Mouse (Mus musculus): Measurements from ENCODE around the gene Gpr37. TPM values are rescaled to one million over a fixed set of nuclear protein-coding genes. Genes with fewer than 3 reads are reported as not detected.

The Gpr37 gene
- polyA plus RNA-seq (2015; fragmentation: Nextera tagmentation; extraction: Ambion mirVana), result 0.18 and 0.22 TPM in 2 replicates

- H3K27me3 ChIP-seq (ENCODE audit: insufficient read depth, low read length), result peaks cover 13% of the 10 kb centered on the region
- no peak within 1 kb of the TSS for H3K27ac ChIP-seq
- no peaks in the 10 kb centered on the region for H3K36me3 ChIP-seq (ENCODE audit: insufficient read depth, low read length)
- 35% methylated on average over 7 of the region's 7 CpGs for WGBS
- no peak for TF ChIP-seq CTCF (IDR thresholded peaks at IDR 0.05; ENCODE audit: low read depth)
- peak within 1 kb of the TSS; percentile 94 for H3K4me2 ChIP-seq (ENCODE audit: low read length)
- 0 out of 2 replicates have a peak within 1 kb of the TSS, but pooled peaks have one; percentile 40 for H3K9ac ChIP-seq (ENCODE audit: low read depth, low read length)
- DNase-seq (ENCODE audit: low spot score) (no peak), ATAC-seq (replicated peaks; ENCODE audit: low FRiP score, low read depth) (no peak)
- H3K4me3 ChIP-seq (replicated peaks; ENCODE audit: low read depth, low read length), result peak within 1 kb of the TSS; percentile 46
- H3K9me3 ChIP-seq (replicated peaks; ENCODE audit: low read length), result no peaks in the 10 kb centered on the region
- H3K4me1 ChIP-seq (replicated peaks; ENCODE audit: insufficient read depth, low read length), result peaks cover 11% of the 10 kb centered on the region; the same call in 1 of the 2 replicates
Observed at GRCm38 (mm10) chr6:25690629-25691028, at the start of gene Gpr37. Gene Gpr37, minus strand, starts transcription at chr6:25690729.

DNA sequence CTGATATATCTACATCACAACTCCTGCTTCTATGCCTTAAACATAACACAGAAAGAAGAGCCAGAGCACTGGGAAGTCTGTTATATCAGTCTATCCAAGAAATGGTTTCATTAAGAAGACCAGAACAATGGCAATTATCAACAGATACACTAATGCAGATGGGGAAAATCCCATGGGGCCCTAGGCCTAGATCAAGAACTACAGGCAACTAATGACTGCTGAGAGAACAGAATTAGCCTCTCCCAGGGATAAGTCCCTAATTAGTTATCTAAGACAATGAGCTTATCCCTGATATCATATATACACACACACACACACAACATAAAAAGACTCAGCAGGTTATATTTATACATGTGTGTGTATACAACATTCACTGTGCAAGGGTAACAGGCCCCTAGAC is 46.0 kb upstream of the Gpr37 start:
- H3K27ac ChIP-seq, result no peak overlapping the region
- DNase-seq (ENCODE audit: low spot score), result no peak
- H3K4me3 ChIP-seq (replicated peaks; ENCODE audit: low read depth, low read length), result no peak overlapping the region
- no peaks in the 10 kb centered on the region for H3K4me1 ChIP-seq (replicated peaks; ENCODE audit: insufficient read depth, low read length)
- H3K4me2 ChIP-seq (ENCODE audit: low read length), result no peak overlapping the region
- ATAC-seq (replicated peaks; ENCODE audit: low FRiP score, low read depth), result no peak
- no peaks in the 10 kb centered on the region for H3K36me3 ChIP-seq (ENCODE audit: insufficient read depth, low read length)
- H3K27me3 ChIP-seq (ENCODE audit: insufficient read depth, low read length), result no peaks in the 10 kb centered on the region
- no peak for TF ChIP-seq CTCF (IDR thresholded peaks at IDR 0.05; ENCODE audit: low read depth)
- H3K9ac ChIP-seq (ENCODE audit: low read depth, low read length), result no peak overlapping the region
- H3K9me3 ChIP-seq (replicated peaks; ENCODE audit: low read length), result no peaks in the 10 kb centered on the region

- H3K27me3 ChIP-seq (ENCODE audit: insufficient read depth, low read length), result no peaks in the 10 kb centered on the region
- DNase-seq (ENCODE audit: low spot score), result no peak
- no peaks in the 10 kb centered on the region for H3K4me1 ChIP-seq (replicated peaks; ENCODE audit: insufficient read depth, low read length)
- ATAC-seq (replicated peaks; ENCODE audit: low FRiP score, low read depth), result no peak
- no peak overlapping the region for H3K9ac ChIP-seq (ENCODE audit: low read depth, low read length)
- no peak overlapping the region for H3K4me3 ChIP-seq (replicated peaks; ENCODE audit: low read depth, low read length)
- WGBS, result 80% methylated on average over 1 of the region's 1 CpGs
- H3K9me3 ChIP-seq (replicated peaks; ENCODE audit: low read length), result no peaks in the 10 kb centered on the region
- no peak overlapping the region for H3K4me2 ChIP-seq (ENCODE audit: low read length)
- no peaks in the 10 kb centered on the region for H3K36me3 ChIP-seq (ENCODE audit: insufficient read depth, low read length)
- no peak for TF ChIP-seq CTCF (IDR thresholded peaks at IDR 0.05; ENCODE audit: low read depth)
- no peak overlapping the region for H3K27ac ChIP-seq
Observed at GRCm38 (mm10) chr6:25726560-25726959, 36.0 kb upstream of the Gpr37 start.

DNA sequence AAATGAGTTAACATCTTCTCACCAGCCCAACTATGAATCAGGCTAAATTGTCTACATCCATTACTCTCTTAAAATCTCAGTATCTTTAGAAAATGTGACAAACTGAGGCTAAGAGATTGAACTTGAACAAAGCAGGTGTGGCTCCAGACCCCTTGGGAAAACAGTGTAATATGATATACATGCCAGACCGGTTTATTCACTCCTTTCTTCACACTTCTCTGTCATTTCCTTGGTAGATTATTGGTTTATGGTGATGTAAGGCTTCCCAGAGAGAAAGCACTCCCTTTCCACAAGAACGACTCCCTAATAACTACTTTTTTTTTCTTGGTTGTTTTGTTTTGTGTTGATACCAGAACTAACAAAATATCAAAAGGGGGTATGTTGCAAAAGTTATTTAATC is 20.1 kb upstream of the Gpr37 start:
- no peak; the same call in 1 of the 2 replicates for ATAC-seq (replicated peaks; ENCODE audit: low FRiP score, low read depth)
- no peak overlapping the region for H3K4me3 ChIP-seq (replicated peaks; ENCODE audit: low read depth, low read length)
- no peaks in the 10 kb centered on the region for H3K4me1 ChIP-seq (replicated peaks; ENCODE audit: insufficient read depth, low read length)
- H3K27ac ChIP-seq, result no peak overlapping the region
- no peak for TF ChIP-seq CTCF (IDR thresholded peaks at IDR 0.05; ENCODE audit: low read depth)
- H3K9ac ChIP-seq (ENCODE audit: low read depth, low read length), result no peak overlapping the region
- no peaks in the 10 kb centered on the region for H3K9me3 ChIP-seq (replicated peaks; ENCODE audit: low read length)
- H3K36me3 ChIP-seq (ENCODE audit: insufficient read depth, low read length), result no peaks in the 10 kb centered on the region
- 10% methylated on average over 2 of the region's 2 CpGs for whole genome bisulfite sequencing
- DNase-seq (ENCODE audit: low spot score), result no peak
- H3K27me3 ChIP-seq (ENCODE audit: insufficient read depth, low read length), result no peaks in the 10 kb centered on the region
- no peak overlapping the region for H3K4me2 ChIP-seq (ENCODE audit: low read length)

DNA sequence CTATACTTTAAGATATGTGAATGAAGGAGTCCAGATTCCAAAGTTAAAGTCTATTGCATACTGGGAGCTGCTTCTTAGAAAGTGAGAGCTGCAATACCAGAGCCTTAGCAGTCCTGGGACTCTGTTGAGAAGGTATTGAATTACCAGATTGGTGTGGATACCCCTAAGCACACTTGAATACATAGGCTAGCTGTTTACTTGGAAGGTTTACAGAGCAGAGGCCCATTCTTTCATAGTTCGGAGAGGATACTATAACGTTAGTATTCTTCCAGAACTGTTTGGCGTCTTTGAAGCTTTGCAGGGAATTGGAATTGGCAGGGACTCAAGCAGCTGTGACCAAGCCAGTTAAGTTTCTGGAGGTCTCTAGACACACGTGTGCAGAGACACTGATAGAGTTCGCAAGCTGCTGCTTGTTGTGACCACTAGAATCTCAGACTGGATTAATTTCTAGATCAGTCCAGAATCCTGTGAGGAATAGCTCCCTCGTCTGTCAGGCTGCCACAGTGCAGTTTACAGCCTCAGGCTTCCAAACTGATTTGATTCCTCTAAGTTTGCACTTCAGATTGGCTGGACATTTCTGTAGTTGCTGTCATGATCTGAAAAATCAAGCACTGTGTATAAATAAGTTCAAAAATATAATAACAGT is 18.8 kb upstream of the Gpr37 start:
- Histone ChIP-seq H3K27ac (no peak overlapping the region), H3K36me3 (ENCODE audit: insufficient read depth, low read length) (no peaks in the 10 kb centered on the region), H3K4me3 (replicated peaks; ENCODE audit: low read depth, low read length) (no peak overlapping the region), H3K4me1 (replicated peaks; ENCODE audit: insufficient read depth, low read length) (no peaks in the 10 kb centered on the region), H3K9ac (ENCODE audit: low read depth, low read length) (no peak overlapping the region), H3K9me3 (replicated peaks; ENCODE audit: low read length) (no peaks in the 10 kb centered on the region), H3K4me2 (ENCODE audit: low read length) (no peak overlapping the region), H3K27me3 (ENCODE audit: insufficient read depth, low read length) (no peaks in the 10 kb centered on the region)
- TF ChIP-seq CTCF (IDR thresholded peaks at IDR 0.05; ENCODE audit: low read depth), result peak; percentile 65
- DNase-seq (ENCODE audit: low spot score) (peak; percentile 66), ATAC-seq (replicated peaks; ENCODE audit: low FRiP score, low read depth) (no peak; the same call in 1 of the 2 replicates)
- 41% methylated on average over 6 of the region's 6 CpGs for WGBS

GRCm38 (mm10) chr6:25699956-25700355 is 9.4 kb upstream of the Gpr37 start:
- H3K36me3 ChIP-seq (ENCODE audit: insufficient read depth, low read length), result no peaks in the 10 kb centered on the region
- no peak overlapping the region for H3K4me3 ChIP-seq (replicated peaks; ENCODE audit: low read depth, low read length)
- ATAC-seq (replicated peaks; ENCODE audit: low FRiP score, low read depth) (no peak), DNase-seq (ENCODE audit: low spot score) (no peak)
- WGBS, result 41% methylated on average over 2 of the region's 2 CpGs
- no peak overlapping the region for H3K27ac ChIP-seq
- H3K9me3 ChIP-seq (replicated peaks; ENCODE audit: low read length), result no peaks in the 10 kb centered on the region
- no peak for TF ChIP-seq CTCF (IDR thresholded peaks at IDR 0.05; ENCODE audit: low read depth)
- no peaks in the 10 kb centered on the region for H3K4me1 ChIP-seq (replicated peaks; ENCODE audit: insufficient read depth, low read length)
- no peaks in the 10 kb centered on the region for H3K27me3 ChIP-seq (ENCODE audit: insufficient read depth, low read length)
- no peak overlapping the region for H3K9ac ChIP-seq (ENCODE audit: low read depth, low read length)
- H3K4me2 ChIP-seq (ENCODE audit: low read length), result no peak overlapping the region

GRCm38 (mm10) chr6:25690284-25690605 is 284 bp downstream of the Gpr37 start:
- TF ChIP-seq CTCF (IDR thresholded peaks at IDR 0.05; ENCODE audit: low read depth), result no peak
- ATAC-seq (replicated peaks; ENCODE audit: low FRiP score, low read depth) (no peak), DNase-seq (ENCODE audit: low spot score) (peak; percentile 34)
- H3K36me3 ChIP-seq (ENCODE audit: insufficient read depth, low read length), result no peaks in the 10 kb centered on the region
- H3K9me3 ChIP-seq (replicated peaks; ENCODE audit: low read length), result no peaks in the 10 kb centered on the region
- no peak overlapping the region for H3K27ac ChIP-seq
- 2% methylated on average over 5 of the region's 5 CpGs for WGBS
- peaks cover 11% of the 10 kb centered on the region; the same call in 1 of the 2 replicates for H3K4me1 ChIP-seq (replicated peaks; ENCODE audit: insufficient read depth, low read length)
- peak overlapping the region; percentile 94 for H3K4me2 ChIP-seq (ENCODE audit: low read length)
- peaks cover 13% of the 10 kb centered on the region for H3K27me3 ChIP-seq (ENCODE audit: insufficient read depth, low read length)
- 0 out of 2 replicates have a peak overlapping the region, but pooled peaks have one; percentile 40 for H3K9ac ChIP-seq (ENCODE audit: low read depth, low read length)
- peak overlapping the region; percentile 46 for H3K4me3 ChIP-seq (replicated peaks; ENCODE audit: low read depth, low read length)

Measured in kidney, postnatal 0 days (tissue).